ENCODE assay signal across 25 mouse cellular contexts in the genomic region with DNA sequence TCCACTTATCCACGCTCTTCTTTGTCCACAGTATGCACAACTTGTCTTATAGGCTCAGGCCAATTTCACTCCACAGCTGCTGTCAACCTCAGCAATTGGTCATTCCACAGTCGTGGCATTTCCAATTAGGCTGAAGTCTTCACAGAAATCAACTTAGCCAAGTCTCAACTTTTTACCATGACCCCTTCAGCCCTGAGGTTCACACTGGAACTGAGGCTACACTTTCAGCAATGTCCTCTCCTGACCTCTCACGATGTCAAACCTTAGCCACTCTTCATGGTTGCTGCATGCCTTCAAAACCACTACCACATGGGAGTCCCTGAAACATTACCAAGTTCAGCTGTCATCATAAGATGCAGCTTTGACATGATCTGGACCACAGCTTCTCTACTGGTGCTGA.
"Had no signal": no experiment of that assay in that cellular context is flagged by ENCODE, and none has a peak within 500 bp of the region (broad histone marks: within the 10 kb centered on the region; RNA-seq: fewer than 3 reads in every experiment).

No protein-coding gene starts in this region.

- DNase-seq: liver, postnatal 0 days; lung, adult 2 months; lung, postnatal 14 days; lung, postnatal 36 days; midbrain, embryonic 14.5 days; retina, postnatal 1 day; right cerebral cortex, adult 18-20 months; right cerebral cortex, postnatal 25 days; right cerebral cortex, postnatal 4 days; spleen, adult 18-20 months; thymus, adult 2 months; thymus, postnatal 25 days; thymus, postnatal 4 days had no signal

- H3K4me3 ChIP-seq: lung, embryonic 15.5 days; megakaryocyte, embryonic 14.5 days; midbrain, embryonic 10.5 days; midbrain, embryonic 12.5 days; myocyte; neural tube, embryonic 13.5 days; neural tube, embryonic 15.5 days; stomach, embryonic 15.5 days had no signal

- H3K27ac ChIP-seq: lung, embryonic 15.5 days; macrophage; midbrain, embryonic 10.5 days; midbrain, embryonic 12.5 days; neural tube, embryonic 13.5 days; neural tube, embryonic 15.5 days; stomach, embryonic 15.5 days; stomach, postnatal 0 days had no signal

- ATAC-seq: liver, postnatal 0 days; lung, postnatal 0 days; midbrain, embryonic 16.5 days had no signal

- H3K4me1 ChIP-seq: lung, embryonic 15.5 days; midbrain, embryonic 10.5 days; midbrain, embryonic 12.5 days; neural tube, embryonic 13.5 days; neural tube, embryonic 15.5 days; stomach, embryonic 15.5 days had no signal
